Mouse (Mus musculus): ENCODE results near the gene Olfr1130. TPM values are rescaled to one million over a fixed set of nuclear protein-coding genes. Genes with fewer than 3 reads are reported as not detected.
"Not testable (repeated sequence)": the region's sequence is repeated elsewhere in the genome, so short reads cannot be mapped to it uniquely, and the experiment has no call there.

Olfr1130 gene
- not detected for total RNA-seq (2021)
- long read RNA-seq, experiment 1: 0 reads
- long read RNA-seq, experiment 2: 0 reads

DNA sequence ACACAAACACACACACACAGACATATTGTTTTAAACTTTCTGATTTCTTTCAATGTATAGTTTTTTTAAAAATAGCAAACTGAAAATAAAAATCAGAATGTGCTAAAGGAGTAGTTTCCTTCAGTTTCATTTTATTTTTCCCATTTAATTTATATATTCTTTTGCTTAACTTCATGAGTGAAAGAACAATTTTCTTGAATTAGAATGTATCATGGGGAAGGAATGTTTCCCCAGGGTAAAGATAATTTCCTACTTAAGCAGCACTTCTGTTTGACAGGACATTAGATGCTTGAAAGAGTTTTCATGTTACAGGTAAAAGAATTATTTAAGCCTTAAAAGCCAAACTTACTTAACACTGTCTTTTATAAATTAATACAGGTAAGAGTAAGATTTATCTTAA, at the start of gene Olfr1130:
Gene Olfr1130 (plus strand): TSS at position 301 of the 400 bp plus-strand sequence.
- not testable (repeated sequence) for DNase-seq (ENCODE audit: low spot score)

DNA sequence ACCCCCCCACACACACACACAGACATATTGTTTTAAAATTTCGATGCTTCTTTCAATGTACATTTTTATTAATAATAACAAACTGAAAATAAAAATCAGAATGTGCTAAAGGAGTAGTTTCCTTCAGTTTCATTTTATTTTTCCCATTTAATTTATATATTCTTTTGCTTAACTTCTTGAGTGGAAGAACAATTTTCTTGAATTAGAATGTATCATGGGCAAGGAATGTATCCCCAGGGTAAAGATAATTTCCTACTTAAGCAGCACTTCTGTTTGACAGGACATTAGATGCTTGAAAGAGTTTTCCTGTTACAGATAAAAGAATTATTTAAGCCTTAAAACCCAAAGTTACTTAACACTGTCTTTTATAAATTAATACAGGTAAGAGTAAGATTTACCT, 32.4 kb upstream of the Olfr1130 start, which contains the start of gene Olfr1129:
Gene Olfr1129 (plus strand): TSS at position 301 of the 400 bp plus-strand sequence.
- not testable (repeated sequence) for DNase-seq (ENCODE audit: low spot score)

DNA sequence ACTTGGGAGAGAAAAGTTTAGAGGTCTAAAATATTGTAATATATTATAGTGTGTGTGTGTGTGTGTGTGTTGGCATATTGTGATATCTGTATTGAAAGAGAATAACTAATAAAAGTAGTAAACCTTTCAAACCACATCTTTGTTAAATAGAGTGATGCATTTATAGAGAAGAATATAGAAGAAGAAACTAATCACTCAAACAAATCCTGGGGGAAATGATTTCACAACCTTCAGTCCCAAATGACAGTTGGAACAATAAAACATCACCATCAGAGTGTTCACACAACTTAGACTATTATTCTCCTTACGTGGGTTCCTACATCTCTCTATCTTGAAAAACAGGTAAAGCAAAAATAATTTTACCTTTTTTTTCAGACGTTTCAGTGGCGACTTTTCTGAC, 20.8 kb downstream of the Olfr1130 start, which contains the start of gene Olfr1131:
Gene Olfr1131 (plus strand): TSS at position 301 of the 400 bp plus-strand sequence.
- no peak for DNase-seq (ENCODE audit: low spot score)

DNA sequence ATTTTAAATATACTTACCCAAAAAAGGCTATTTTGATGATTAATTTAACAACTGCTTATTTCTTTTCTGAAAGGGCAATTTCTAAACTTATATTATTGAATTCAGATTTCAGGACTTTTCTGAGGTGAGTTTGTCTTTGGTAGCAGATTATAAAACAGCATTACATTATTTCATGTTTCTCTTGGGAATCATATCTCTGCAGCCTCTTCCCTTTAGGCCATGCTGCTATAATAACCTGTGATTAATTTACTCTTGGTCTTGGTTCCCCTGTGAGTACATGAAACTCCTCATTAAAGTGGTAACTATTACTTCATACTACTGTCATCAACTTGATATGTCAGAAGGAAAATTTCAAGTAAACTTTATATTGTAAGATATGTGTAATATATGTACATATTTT, 31.4 kb downstream of the Olfr1130 start, which contains the start of gene Olfr1132:
Gene Olfr1132 (minus strand): TSS at position 101 of the 400 bp plus-strand sequence.
- DNase-seq (ENCODE audit: low spot score): no peak

DNA sequence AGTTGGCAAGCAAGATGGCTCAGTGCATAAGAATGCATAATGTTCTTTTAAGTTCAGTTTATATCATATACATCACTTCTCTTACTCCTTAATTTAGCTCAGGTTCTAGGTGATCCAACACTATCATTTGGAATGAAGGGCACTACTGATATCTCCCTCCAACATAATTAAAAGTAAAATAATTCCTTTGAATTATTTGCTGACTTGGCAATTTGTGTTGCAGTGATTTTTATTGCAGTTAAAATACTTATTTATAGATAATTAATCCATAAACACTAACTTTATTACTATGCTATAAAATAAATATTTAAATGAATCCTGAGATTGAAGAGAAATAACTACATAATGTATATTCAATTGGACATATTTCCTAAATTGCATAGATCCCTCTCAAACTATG, 36.4 kb downstream of the Olfr1130 start:
- no peak for DNase-seq (ENCODE audit: low spot score)

DNA sequence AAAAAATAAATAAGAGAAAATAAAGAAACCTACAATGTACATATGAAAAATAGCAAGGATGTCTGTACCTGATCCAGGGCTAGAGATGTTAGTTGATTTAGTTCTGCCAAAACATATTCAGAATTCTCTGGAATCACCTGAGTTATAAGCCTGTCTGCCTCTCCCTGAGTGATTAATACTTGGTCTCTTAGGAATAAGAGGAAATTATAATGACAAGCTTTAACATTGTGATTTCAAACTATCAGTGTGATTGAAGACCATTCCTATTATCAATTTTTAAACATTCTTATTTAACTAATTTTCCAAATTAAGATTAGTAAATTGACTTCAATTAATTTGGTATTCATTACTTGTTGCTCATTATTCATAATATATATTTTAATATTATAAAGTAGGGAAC, 41.3 kb downstream of the Olfr1130 start, which contains the start of gene Olfr1133:
Gene Olfr1133 (minus strand): TSS at position 101 of the 400 bp plus-strand sequence.
- no peak for DNase-seq (ENCODE audit: low spot score)

DNA sequence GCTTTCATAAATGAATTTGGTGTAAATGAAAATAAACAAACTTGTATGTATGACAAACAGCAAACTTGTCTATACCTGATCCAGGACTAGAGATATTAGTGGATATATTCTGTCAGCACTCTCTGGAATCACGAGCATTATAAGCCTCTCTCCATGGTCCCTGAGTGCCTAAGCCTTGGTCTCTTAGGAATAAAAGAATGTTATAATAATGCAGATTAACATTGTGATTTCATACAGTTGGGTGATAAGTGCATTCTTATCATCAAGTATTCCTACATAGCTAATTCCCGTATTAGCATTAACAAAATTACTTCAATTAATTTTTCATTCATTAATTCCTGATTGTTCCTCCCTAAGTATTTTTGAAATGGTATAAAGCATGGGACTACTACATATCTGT, 52.3 kb downstream of the Olfr1130 start, which contains the start of gene Olfr1134:
Gene Olfr1134 (minus strand): TSS at position 101 of the 400 bp plus-strand sequence.
- DNase-seq (ENCODE audit: low spot score): no peak

Other genes starting within 250 kb of the Olfr1130 start
- not detected for gene Olfr1121, start 236.3 kb upstream of the Olfr1130 start, total RNA-seq (2021)
- gene Olfr1122, start 220.4 kb upstream of the Olfr1130 start, total RNA-seq (2021): under 1 TPM in 1 of 2 experiments, not detected in 1; 0.05 TPM
- not detected for gene Olfr1123, start 189.6 kb upstream of the Olfr1130 start, total RNA-seq (2021)
- gene Olfr1124, start 175.9 kb upstream of the Olfr1130 start, total RNA-seq (2021): not detected
- not detected for gene Olfr1126, start 152.2 kb upstream of the Olfr1130 start, total RNA-seq (2021)
- not detected for gene Pramel7, start 109.1 kb upstream of the Olfr1130 start, total RNA-seq (2021)
- gene Pramel6, start 99.6 kb upstream of the Olfr1130 start, total RNA-seq (2021): not detected
- gene Olfr153, start 74.4 kb upstream of the Olfr1130 start, total RNA-seq (2021): not detected
- gene Olfr1128, start 60.7 kb upstream of the Olfr1130 start, total RNA-seq (2021): not detected
- not detected for gene Olfr1129, start 32.3 kb upstream of the Olfr1130 start, total RNA-seq (2021)
- gene Olfr1131, start 20.9 kb downstream of the Olfr1130 start, total RNA-seq (2021): not detected
- not detected for gene Olfr1132, start 31.3 kb downstream of the Olfr1130 start, total RNA-seq (2021)
- gene Olfr1133, start 41.2 kb downstream of the Olfr1130 start, total RNA-seq (2021): not detected
- not detected for gene Olfr1134, start 52.2 kb downstream of the Olfr1130 start, total RNA-seq (2021)
- not detected for gene Olfr1135, start 67.5 kb downstream of the Olfr1130 start, total RNA-seq (2021)
- gene Olfr1136, start 87.7 kb downstream of the Olfr1130 start, total RNA-seq (2021): not detected
- not detected for gene Olfr1137, start 107.0 kb downstream of the Olfr1130 start, total RNA-seq (2021)
- not detected for gene Olfr1138, start 133.8 kb downstream of the Olfr1130 start, total RNA-seq (2021)
- gene Olfr1140, start 137.5 kb downstream of the Olfr1130 start, total RNA-seq (2021): not detected
- gene Olfr1141, start 147.8 kb downstream of the Olfr1130 start, total RNA-seq (2021): not detected
- not detected for gene Olfr152, start 173.3 kb downstream of the Olfr1130 start, total RNA-seq (2021)
- not detected for gene Olfr1143, start 194.4 kb downstream of the Olfr1130 start, total RNA-seq (2021)
- gene Olfr1145, start 203.6 kb downstream of the Olfr1130 start, total RNA-seq (2021): not detected
- gene Olfr1148, start 224.3 kb downstream of the Olfr1130 start, total RNA-seq (2021): not detected
- gene Olfr1150-ps1, start 237.8 kb downstream of the Olfr1130 start, total RNA-seq (2021): not detected
- gene Olfr1151, start 249.7 kb downstream of the Olfr1130 start, total RNA-seq (2021): not detected

Data from gastrocnemius, adult 18-20 months (tissue).